Mouse (Mus musculus): ENCODE data around the gene Acot3. TPM values are rescaled to one million over a fixed set of nuclear protein-coding genes. Genes with fewer than 3 reads are reported as not detected.
A peak's percentile ranks its signal among the peaks of the same experiment; 100 is the strongest.
"Not testable (repeated sequence)": the region's sequence is repeated elsewhere in the genome, so short reads cannot be mapped to it uniquely, and the experiment has no call there.

The Acot3 gene
- polyA plus RNA-seq (2014; fragmentation: Nextera tagmentation; extraction: Ambion mirVana), result 0.29 TPM in 1 of 2 replicates, not detected in the other

GRCm38 (mm10) chr12:84051937-84052474 lies at the start of gene Acot3:
Gene Acot3, plus strand, starts transcription at chr12:84052144.
- Histone ChIP-seq H3K27ac (ENCODE audit: low read length) (no peak within 1 kb of the TSS), H3K4me3 (ENCODE audit: low read depth, low read length) (no peak within 1 kb of the TSS), H3K4me2 (replicated peaks; ENCODE audit: low read depth, low read length) (no peak within 1 kb of the TSS), H3K27me3 (ENCODE audit: control insufficient read depth, insufficient read depth, low read length) (no peaks in the 10 kb centered on the region), H3K4me1 (ENCODE audit: control insufficient read depth, insufficient read depth, low read length) (no peaks in the 10 kb centered on the region), H3K9ac (replicated peaks; ENCODE audit: low read depth, low read length) (no peak within 1 kb of the TSS), H3K9me3 (ENCODE audit: control insufficient read depth, low read depth, low read length) (no peaks in the 10 kb centered on the region), H3K36me3 (ENCODE audit: control insufficient read depth, insufficient read depth, low read length) (no peaks in the 10 kb centered on the region)
- 76% methylated on average over 5 of the region's 5 CpGs for WGBS
- ATAC-seq (ENCODE audit: insufficient number of reproducible peaks, insufficient read depth, low FRiP score, low read depth), result no peak

GRCm38 (mm10) chr12:84003866-84004265 lies 48.1 kb upstream of the Acot3 start:
- H3K9ac ChIP-seq (replicated peaks; ENCODE audit: low read depth, low read length), result no peak overlapping the region
- no peaks in the 10 kb centered on the region for H3K36me3 ChIP-seq (ENCODE audit: control insufficient read depth, insufficient read depth, low read length)
- no peak for ATAC-seq (ENCODE audit: insufficient number of reproducible peaks, insufficient read depth, low FRiP score, low read depth)
- H3K27me3 ChIP-seq (ENCODE audit: control insufficient read depth, insufficient read depth, low read length), result no peaks in the 10 kb centered on the region
- WGBS, result 79% methylated on average over 1 of the region's 1 CpGs
- H3K4me2 ChIP-seq (replicated peaks; ENCODE audit: low read depth, low read length), result no peak overlapping the region
- H3K4me1 ChIP-seq (ENCODE audit: control insufficient read depth, insufficient read depth, low read length), result no peaks in the 10 kb centered on the region
- no peak overlapping the region for H3K27ac ChIP-seq (ENCODE audit: low read length)
- no peak overlapping the region for H3K4me3 ChIP-seq (ENCODE audit: low read depth, low read length)
- H3K9me3 ChIP-seq (ENCODE audit: control insufficient read depth, low read depth, low read length), result no peaks in the 10 kb centered on the region; the same call in 1 of the 2 replicates

GRCm38 (mm10) chr12:84008251-84008650 lies 43.7 kb upstream of the Acot3 start:
- 87% methylated on average over 12 of the region's 12 CpGs for WGBS
- ATAC-seq (ENCODE audit: insufficient number of reproducible peaks, insufficient read depth, low FRiP score, low read depth), result no peak
- Histone ChIP-seq H3K4me3 (ENCODE audit: low read depth, low read length) (no peak overlapping the region), H3K9me3 (ENCODE audit: control insufficient read depth, low read depth, low read length) (no peaks in the 10 kb centered on the region), H3K27me3 (ENCODE audit: control insufficient read depth, insufficient read depth, low read length) (no peaks in the 10 kb centered on the region), H3K4me2 (replicated peaks; ENCODE audit: low read depth, low read length) (no peak overlapping the region), H3K27ac (ENCODE audit: low read length) (no peak overlapping the region), H3K36me3 (ENCODE audit: control insufficient read depth, insufficient read depth, low read length) (no peaks in the 10 kb centered on the region), H3K4me1 (ENCODE audit: control insufficient read depth, insufficient read depth, low read length) (peaks cover 2% of the 10 kb centered on the region; the same call in 1 of the 2 replicates), H3K9ac (replicated peaks; ENCODE audit: low read depth, low read length) (no peak overlapping the region)

GRCm38 (mm10) chr12:84008729-84009128 lies 43.2 kb upstream of the Acot3 start:
- H3K4me1 ChIP-seq (ENCODE audit: control insufficient read depth, insufficient read depth, low read length), result peaks cover 2% of the 10 kb centered on the region; the same call in 1 of the 2 replicates
- ATAC-seq (ENCODE audit: insufficient number of reproducible peaks, insufficient read depth, low FRiP score, low read depth), result no peak
- peak overlapping the region; percentile 43 for H3K4me3 ChIP-seq (ENCODE audit: low read depth, low read length)
- 57% methylated on average over 8 of the region's 8 CpGs for WGBS
- no peaks in the 10 kb centered on the region for H3K27me3 ChIP-seq (ENCODE audit: control insufficient read depth, insufficient read depth, low read length)
- no peaks in the 10 kb centered on the region for H3K9me3 ChIP-seq (ENCODE audit: control insufficient read depth, low read depth, low read length)
- H3K4me2 ChIP-seq (replicated peaks; ENCODE audit: low read depth, low read length), result peak overlapping the region; percentile 46
- no peaks in the 10 kb centered on the region for H3K36me3 ChIP-seq (ENCODE audit: control insufficient read depth, insufficient read depth, low read length)
- H3K27ac ChIP-seq (ENCODE audit: low read length), result peak overlapping the region; percentile 6; the same call in 1 of the 2 replicates
- H3K9ac ChIP-seq (replicated peaks; ENCODE audit: low read depth, low read length), result 0 out of 2 replicates have a peak overlapping the region, but pooled peaks have one; percentile 25

- H3K27me3 ChIP-seq (ENCODE audit: control insufficient read depth, insufficient read depth, low read length); H3K36me3 ChIP-seq (ENCODE audit: control insufficient read depth, insufficient read depth, low read length); H3K4me1 ChIP-seq (ENCODE audit: control insufficient read depth, insufficient read depth, low read length); H3K9me3 ChIP-seq (ENCODE audit: control insufficient read depth, low read depth, low read length): not testable (repeated sequence)
- peak within 1 kb of the TSS; percentile 6; the same call in 1 of the 2 replicates for H3K27ac ChIP-seq (ENCODE audit: low read length)
- H3K4me3 ChIP-seq (ENCODE audit: low read depth, low read length), result peak within 1 kb of the TSS; percentile 43
- peak within 1 kb of the TSS; percentile 25; the same call in 1 of the 2 replicates for H3K9ac ChIP-seq (replicated peaks; ENCODE audit: low read depth, low read length)
- 2% methylated on average over 52 of the region's 70 CpGs for WGBS
- H3K4me2 ChIP-seq (replicated peaks; ENCODE audit: low read depth, low read length), result peak within 1 kb of the TSS; percentile 46
- ATAC-seq (ENCODE audit: insufficient number of reproducible peaks, insufficient read depth, low FRiP score, low read depth), result peak; percentile 96
These were observed 42.6 kb upstream of the Acot3 start, which contains the start of gene Acot1 for GRCm38 (mm10) chr12:84009171-84009965. Gene Acot1, plus strand, starts transcription at chr12:84009490.

- no peaks in the 10 kb centered on the region for H3K27me3 ChIP-seq (ENCODE audit: control insufficient read depth, insufficient read depth, low read length)
These were observed 41.7 kb upstream of the Acot3 start for GRCm38 (mm10) chr12:84010201-84010600.

GRCm38 (mm10) chr12:84011251-84012040 lies 40.5 kb upstream of the Acot3 start:
- WGBS, result 60% methylated on average over 12 of the region's 12 CpGs
- Histone ChIP-seq H3K4me3 (ENCODE audit: low read depth, low read length) (no peak overlapping the region), H3K9ac (replicated peaks; ENCODE audit: low read depth, low read length) (no peak overlapping the region), H3K36me3 (ENCODE audit: control insufficient read depth, insufficient read depth, low read length) (no peaks in the 10 kb centered on the region), H3K9me3 (ENCODE audit: control insufficient read depth, low read depth, low read length) (no peaks in the 10 kb centered on the region), H3K27ac (ENCODE audit: low read length) (no peak overlapping the region), H3K27me3 (ENCODE audit: control insufficient read depth, insufficient read depth, low read length) (no peaks in the 10 kb centered on the region), H3K4me2 (replicated peaks; ENCODE audit: low read depth, low read length) (peak overlapping the region; percentile 0; the same call in 1 of the 2 replicates), H3K4me1 (ENCODE audit: control insufficient read depth, insufficient read depth, low read length) (peaks cover 2% of the 10 kb centered on the region; the same call in 1 of the 2 replicates)
- no peak for ATAC-seq (ENCODE audit: insufficient number of reproducible peaks, insufficient read depth, low FRiP score, low read depth)

More at GRCm38 (mm10) chr12:84010201-84010600, 41.7 kb upstream of the Acot3 start:
- Histone ChIP-seq H3K36me3 (ENCODE audit: control insufficient read depth, insufficient read depth, low read length) (no peaks in the 10 kb centered on the region), H3K4me3 (ENCODE audit: low read depth, low read length) (peak overlapping the region; percentile 43), H3K4me2 (replicated peaks; ENCODE audit: low read depth, low read length) (peak overlapping the region; percentile 46), H3K9ac (replicated peaks; ENCODE audit: low read depth, low read length) (no peak overlapping the region; the same call in 1 of the 2 replicates), H3K4me1 (ENCODE audit: control insufficient read depth, insufficient read depth, low read length) (peaks cover 2% of the 10 kb centered on the region; the same call in 1 of the 2 replicates), H3K9me3 (ENCODE audit: control insufficient read depth, low read depth, low read length) (no peaks in the 10 kb centered on the region), H3K27ac (ENCODE audit: low read length) (no peak overlapping the region)
- WGBS, result 80% methylated on average over 3 of the region's 3 CpGs
- ATAC-seq (ENCODE audit: insufficient number of reproducible peaks, insufficient read depth, low FRiP score, low read depth), result no peak

GRCm38 (mm10) chr12:84013130-84013529 lies 38.8 kb upstream of the Acot3 start:
- Histone ChIP-seq H3K36me3 (ENCODE audit: control insufficient read depth, insufficient read depth, low read length) (no peaks in the 10 kb centered on the region), H3K27ac (ENCODE audit: low read length) (no peak overlapping the region), H3K4me2 (replicated peaks; ENCODE audit: low read depth, low read length) (no peak overlapping the region), H3K9me3 (ENCODE audit: control insufficient read depth, low read depth, low read length) (no peaks in the 10 kb centered on the region), H3K27me3 (ENCODE audit: control insufficient read depth, insufficient read depth, low read length) (no peaks in the 10 kb centered on the region), H3K4me1 (ENCODE audit: control insufficient read depth, insufficient read depth, low read length) (peaks cover 2% of the 10 kb centered on the region; the same call in 1 of the 2 replicates), H3K9ac (replicated peaks; ENCODE audit: low read depth, low read length) (no peak overlapping the region), H3K4me3 (ENCODE audit: low read depth, low read length) (no peak overlapping the region)
- 75% methylated on average over 6 of the region's 6 CpGs for WGBS
- no peak for ATAC-seq (ENCODE audit: insufficient number of reproducible peaks, insufficient read depth, low FRiP score, low read depth)

Data from stomach, embryonic 14.5 days (tissue).